Mouse (Mus musculus): ENCODE measurements around the gene Pold1. TPM values are rescaled to one million over a fixed set of nuclear protein-coding genes. Genes with fewer than 3 reads are reported as not detected.
A peak's percentile ranks its signal among the peaks of the same experiment; 100 is the strongest.

Gene Pold1
- polyA plus RNA-seq, 1 experiment = 81.9 TPM

- Histone ChIP-seq H3K4me3 (ENCODE audit: low read depth, low read length) (no peak overlapping the region), H3K4me1 (ENCODE audit: control insufficient read depth, insufficient read depth, low read length) (peaks cover 5% of the 10 kb centered on the region), H3K9me3 (replicated peaks; ENCODE audit: control insufficient read depth, insufficient read depth, low read length, poor library complexity, severe bottlenecking) (no peaks in the 10 kb centered on the region), H3K27me3 (ENCODE audit: control insufficient read depth, insufficient read depth, low read length, poor library complexity, severe bottlenecking) (no peaks in the 10 kb centered on the region), H3K36me3 (ENCODE audit: control insufficient read depth, insufficient read depth, low read length, poor library complexity, severe bottlenecking) (peaks cover 12% of the 10 kb centered on the region), H3K9ac (ENCODE audit: low read depth, poor library complexity, severe bottlenecking) (no peak overlapping the region), H3K27ac (ENCODE audit: insufficient read depth, low read length) (no peak overlapping the region)
- TF ChIP-seq POLR2A (IDR thresholded peaks at IDR 0.05; ENCODE audit: insufficient read depth, low read length) (no peak), CTCF (IDR thresholded peaks at IDR 0.05; ENCODE audit: low read depth, low read length) (no peak), EP300 (IDR thresholded peaks at IDR 0.05; ENCODE audit: insufficient read depth, low read depth, low read length) (no peak)
These were observed 1.2 kb upstream of the Pold1 start for GRCm38 (mm10) chr7:44549621-44550408.

- Histone ChIP-seq H3K36me3 (ENCODE audit: control insufficient read depth, insufficient read depth, low read length, poor library complexity, severe bottlenecking) (peaks cover 13% of the 10 kb centered on the region), H3K27me3 (ENCODE audit: control insufficient read depth, insufficient read depth, low read length, poor library complexity, severe bottlenecking) (no peaks in the 10 kb centered on the region), H3K9me3 (replicated peaks; ENCODE audit: control insufficient read depth, insufficient read depth, low read length, poor library complexity, severe bottlenecking) (no peaks in the 10 kb centered on the region), H3K4me1 (ENCODE audit: control insufficient read depth, insufficient read depth, low read length) (peaks cover 5% of the 10 kb centered on the region), H3K27ac (ENCODE audit: insufficient read depth, low read length) (no peak overlapping the region), H3K4me3 (ENCODE audit: low read depth, low read length) (peak overlapping the region; percentile 76), H3K9ac (ENCODE audit: low read depth, poor library complexity, severe bottlenecking) (peak overlapping the region; percentile 42)
- no peak for TF ChIP-seq CTCF (IDR thresholded peaks at IDR 0.05; ENCODE audit: low read depth, low read length)
- no peak for TF ChIP-seq POLR2A (IDR thresholded peaks at IDR 0.05; ENCODE audit: insufficient read depth, low read length)
- no peak for TF ChIP-seq EP300 (IDR thresholded peaks at IDR 0.05; ENCODE audit: insufficient read depth, low read depth, low read length)
These were observed 924 bp downstream of the Pold1 start for GRCm38 (mm10) chr7:44547725-44548124.

- peaks cover 15% of the 10 kb centered on the region for H3K36me3 ChIP-seq (ENCODE audit: control insufficient read depth, insufficient read depth, low read length, poor library complexity, severe bottlenecking)
- TF ChIP-seq CTCF (IDR thresholded peaks at IDR 0.05; ENCODE audit: low read depth, low read length) = no peak
- TF ChIP-seq POLR2A (IDR thresholded peaks at IDR 0.05; ENCODE audit: insufficient read depth, low read length) = no peak
- TF ChIP-seq EP300 (IDR thresholded peaks at IDR 0.05; ENCODE audit: insufficient read depth, low read depth, low read length) = no peak
- no peak overlapping the region for H3K4me3 ChIP-seq (ENCODE audit: low read depth, low read length)
- H3K27me3 ChIP-seq (ENCODE audit: control insufficient read depth, insufficient read depth, low read length, poor library complexity, severe bottlenecking) = no peaks in the 10 kb centered on the region
- H3K27ac ChIP-seq (ENCODE audit: insufficient read depth, low read length) = no peak overlapping the region
- H3K9ac ChIP-seq (ENCODE audit: low read depth, poor library complexity, severe bottlenecking) = peak overlapping the region; percentile 42
- H3K9me3 ChIP-seq (replicated peaks; ENCODE audit: control insufficient read depth, insufficient read depth, low read length, poor library complexity, severe bottlenecking) = no peaks in the 10 kb centered on the region
- H3K4me1 ChIP-seq (ENCODE audit: control insufficient read depth, insufficient read depth, low read length) = no peaks in the 10 kb centered on the region
These were observed 1.6 kb downstream of the Pold1 start for GRCm38 (mm10) chr7:44547041-44547440.

- no peak overlapping the region for H3K9ac ChIP-seq (ENCODE audit: low read depth, poor library complexity, severe bottlenecking)
- no peaks in the 10 kb centered on the region for H3K9me3 ChIP-seq (replicated peaks; ENCODE audit: control insufficient read depth, insufficient read depth, low read length, poor library complexity, severe bottlenecking)
- H3K4me3 ChIP-seq (ENCODE audit: low read depth, low read length) = no peak overlapping the region
- peaks cover 21% of the 10 kb centered on the region for H3K36me3 ChIP-seq (ENCODE audit: control insufficient read depth, insufficient read depth, low read length, poor library complexity, severe bottlenecking)
- no peak for TF ChIP-seq CTCF (IDR thresholded peaks at IDR 0.05; ENCODE audit: low read depth, low read length)
- TF ChIP-seq EP300 (IDR thresholded peaks at IDR 0.05; ENCODE audit: insufficient read depth, low read depth, low read length) = no peak
- TF ChIP-seq POLR2A (IDR thresholded peaks at IDR 0.05; ENCODE audit: insufficient read depth, low read length) = no peak
- H3K27ac ChIP-seq (ENCODE audit: insufficient read depth, low read length) = no peak overlapping the region
- H3K27me3 ChIP-seq (ENCODE audit: control insufficient read depth, insufficient read depth, low read length, poor library complexity, severe bottlenecking) = no peaks in the 10 kb centered on the region
- H3K4me1 ChIP-seq (ENCODE audit: control insufficient read depth, insufficient read depth, low read length) = no peaks in the 10 kb centered on the region
These were observed 2.4 kb downstream of the Pold1 start for GRCm38 (mm10) chr7:44546274-44546673.

- no peaks in the 10 kb centered on the region for H3K27me3 ChIP-seq (ENCODE audit: control insufficient read depth, insufficient read depth, low read length, poor library complexity, severe bottlenecking)
- peaks cover 25% of the 10 kb centered on the region for H3K36me3 ChIP-seq (ENCODE audit: control insufficient read depth, insufficient read depth, low read length, poor library complexity, severe bottlenecking)
- H3K4me1 ChIP-seq (ENCODE audit: control insufficient read depth, insufficient read depth, low read length) = no peaks in the 10 kb centered on the region
- H3K27ac ChIP-seq (ENCODE audit: insufficient read depth, low read length) = no peak overlapping the region
- no peak for TF ChIP-seq POLR2A (IDR thresholded peaks at IDR 0.05; ENCODE audit: insufficient read depth, low read length)
- TF ChIP-seq CTCF (IDR thresholded peaks at IDR 0.05; ENCODE audit: low read depth, low read length) = no peak
- no peak for TF ChIP-seq EP300 (IDR thresholded peaks at IDR 0.05; ENCODE audit: insufficient read depth, low read depth, low read length)
- H3K9ac ChIP-seq (ENCODE audit: low read depth, poor library complexity, severe bottlenecking) = no peak overlapping the region
- no peak overlapping the region for H3K4me3 ChIP-seq (ENCODE audit: low read depth, low read length)
- H3K9me3 ChIP-seq (replicated peaks; ENCODE audit: control insufficient read depth, insufficient read depth, low read length, poor library complexity, severe bottlenecking) = no peaks in the 10 kb centered on the region
These were observed 5.6 kb downstream of the Pold1 start for GRCm38 (mm10) chr7:44543071-44543470.

- TF ChIP-seq CTCF (IDR thresholded peaks at IDR 0.05; ENCODE audit: low read depth, low read length) (no peak), EP300 (IDR thresholded peaks at IDR 0.05; ENCODE audit: insufficient read depth, low read depth, low read length) (no peak), POLR2A (IDR thresholded peaks at IDR 0.05; ENCODE audit: insufficient read depth, low read length) (no peak)
- Histone ChIP-seq H3K4me3 (ENCODE audit: low read depth, low read length) (no peak overlapping the region), H3K9ac (ENCODE audit: low read depth, poor library complexity, severe bottlenecking) (no peak overlapping the region), H3K9me3 (replicated peaks; ENCODE audit: control insufficient read depth, insufficient read depth, low read length, poor library complexity, severe bottlenecking) (no peaks in the 10 kb centered on the region), H3K27ac (ENCODE audit: insufficient read depth, low read length) (no peak overlapping the region), H3K36me3 (ENCODE audit: control insufficient read depth, insufficient read depth, low read length, poor library complexity, severe bottlenecking) (peaks cover 30% of the 10 kb centered on the region), H3K27me3 (ENCODE audit: control insufficient read depth, insufficient read depth, low read length, poor library complexity, severe bottlenecking) (no peaks in the 10 kb centered on the region), H3K4me1 (ENCODE audit: control insufficient read depth, insufficient read depth, low read length) (no peaks in the 10 kb centered on the region)
These were observed 6.1 kb downstream of the Pold1 start for GRCm38 (mm10) chr7:44542555-44542954.

Data from ES-Bruce4 (cell line).